Mouse (Mus musculus) inflammation-experienced regulatory T-cells, adult 16 weeks (primary cell): ENCODE results near the gene Pmepa1. TPM values are rescaled to one million over a fixed set of nuclear protein-coding genes. Genes with fewer than 3 reads are reported as not detected.

Source experiments
- polyA plus RNA-seq: library from polyadenylated mRNA; unstranded; fragments of 100-300 nt; shearing (Covaris generic); gene quantifications from one replicate; pipeline ENCODE4 v1.2.1, GENCODE M21; 2017

The Pmepa1 gene
- polyA plus RNA-seq: 3.2 TPM

DNA sequence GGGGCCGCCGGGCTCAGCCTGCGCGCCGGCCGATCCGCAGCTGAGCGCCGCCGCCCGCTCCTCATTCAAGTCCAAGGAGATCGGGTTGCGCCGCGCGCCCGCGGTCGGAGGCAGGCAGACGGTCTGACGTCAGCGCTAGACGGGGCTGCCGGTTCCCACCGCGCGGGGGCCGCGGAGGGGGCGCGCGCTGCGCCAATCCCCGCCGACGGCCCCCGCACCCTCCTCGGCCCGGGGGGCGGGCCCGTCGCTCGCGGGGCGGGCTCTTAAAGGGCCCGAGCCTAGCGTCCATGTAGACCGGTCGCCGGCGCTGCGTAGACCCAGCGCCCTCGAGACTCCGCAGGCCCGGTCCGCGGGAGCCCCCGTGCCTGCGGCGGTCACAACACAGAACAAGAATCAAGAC lies at the start of gene Pmepa1:
TSS of gene Pmepa1 (minus strand) at position 125 of the 400 bp plus-strand sequence.

DNA sequence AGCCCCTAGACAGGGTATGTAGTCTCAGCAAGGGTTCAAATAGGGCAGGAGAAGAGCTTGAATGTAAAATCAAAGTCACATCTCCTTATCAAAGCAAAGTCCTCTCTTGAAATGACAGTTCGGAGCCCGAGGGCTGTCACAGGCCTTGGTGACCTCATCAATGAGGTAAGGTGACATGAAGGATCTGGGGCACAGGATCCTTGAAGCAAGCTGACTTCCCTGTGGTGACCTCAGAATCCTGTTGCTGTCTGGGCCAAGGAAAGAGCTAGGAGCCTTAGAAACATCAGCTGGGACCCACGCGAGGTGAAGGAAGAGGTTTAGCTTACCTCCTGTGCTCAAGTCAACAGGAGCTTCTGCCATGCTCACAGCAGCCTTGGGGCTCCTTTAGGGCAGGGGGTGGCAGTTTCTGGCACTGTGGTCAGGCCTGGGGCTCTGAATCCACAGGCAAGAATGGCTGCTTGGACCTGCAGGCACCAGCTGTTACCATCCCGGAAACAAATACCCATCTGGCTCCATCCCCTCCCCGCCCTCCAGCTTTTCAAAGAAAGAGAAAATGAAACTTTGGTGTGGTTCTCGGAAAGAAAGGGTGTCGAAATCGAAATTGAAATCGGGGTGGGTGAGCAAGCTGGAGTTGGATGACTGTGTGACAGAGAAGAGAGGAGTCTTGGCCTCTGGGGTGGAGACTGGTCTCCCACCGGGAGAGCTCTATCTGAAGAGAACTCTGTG lies 57.8 kb downstream of the Pmepa1 start, which contains the start of gene Zbp1:
TSS of gene Zbp1 (minus strand) at position 508 of the 726 bp plus-strand sequence.

Other genes with a start within 250 kb of the Pmepa1 start
- not detected for gene Ctcfl, start 157.0 kb downstream of the Pmepa1 start, polyA plus RNA-seq
- gene Pck1, start 123.5 kb downstream of the Pmepa1 start, polyA plus RNA-seq: not detected
- gene Zbp1, start 57.6 kb downstream of the Pmepa1 start, polyA plus RNA-seq: 179 TPM
- gene 1700021F07Rik, start 246.1 kb upstream of the Pmepa1 start, polyA plus RNA-seq: not detected